Mouse (Mus musculus): Measurements from ENCODE around the gene Vps37b. TPM values are rescaled to one million over a fixed set of nuclear protein-coding genes. Genes with fewer than 3 reads are reported as not detected.

Gene Vps37b
- polyA plus RNA-seq, 1 experiment from 2014 or later: 31.3 TPM

DNA sequence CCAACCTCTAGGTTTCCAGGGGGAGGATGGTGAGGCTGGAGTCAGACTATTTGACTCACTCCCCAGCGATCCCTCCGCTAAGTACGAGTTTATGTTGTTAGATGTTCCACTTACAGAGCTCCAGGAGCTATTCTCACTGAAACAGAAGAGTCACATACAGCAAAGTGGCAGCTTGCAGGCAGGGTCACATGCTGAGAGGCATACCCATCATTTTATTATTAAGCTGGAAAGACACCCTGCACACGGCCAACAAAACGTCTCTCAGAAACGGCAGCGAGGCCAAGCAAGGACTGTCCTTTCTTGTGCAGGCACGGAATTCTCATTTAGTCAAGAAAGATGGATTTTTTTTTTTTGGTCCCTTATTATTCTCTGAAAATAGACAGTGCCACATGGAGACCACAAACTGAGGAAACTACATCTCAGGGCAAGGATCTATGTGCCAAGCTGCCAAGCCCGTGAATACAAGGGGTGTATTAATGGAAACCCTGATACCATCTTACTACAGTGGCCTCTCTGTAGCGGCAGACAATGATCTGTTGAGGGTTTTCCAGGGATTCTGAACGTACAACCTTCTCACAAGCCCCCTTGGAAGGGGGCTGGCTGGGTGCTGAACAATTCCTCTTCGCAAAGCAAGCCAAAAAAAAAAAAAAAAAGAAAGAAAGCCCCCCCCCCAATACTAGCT, 1.5 kb downstream of the Vps37b start:
- Histone ChIP-seq H3K4me1 (ENCODE audit: control insufficient read depth, insufficient read depth, low read length) (no peaks in the 10 kb centered on the region; the same call in 1 of the 2 replicates), H3K27me3 (ENCODE audit: control insufficient read depth, insufficient read depth, low read length) (no peaks in the 10 kb centered on the region), H3K4me3 (ENCODE audit: low read depth, low read length) (peak overlapping the region; percentile 84), H3K27ac (replicated peaks; ENCODE audit: low read depth, low read length) (no peak overlapping the region; the same call in 1 of the 2 replicates), H3K36me3 (replicated peaks; ENCODE audit: control insufficient read depth, insufficient read depth, low read depth, low read length) (no peaks in the 10 kb centered on the region; the same call in 1 of the 2 replicates), H3K9me3 (replicated peaks; ENCODE audit: control insufficient read depth, low read length) (no peaks in the 10 kb centered on the region), H3K9ac (replicated peaks; ENCODE audit: low read length) (peak overlapping the region; percentile 96), H3K4me2 (ENCODE audit: low read depth, low read length) (peak overlapping the region; percentile 88)
- ATAC-seq (replicated peaks; ENCODE audit: insufficient number of reproducible peaks, low FRiP score, low TSS enrichment, low read depth) (no peak), DNase-seq (ENCODE audit: low spot score) (no peak)
- 45% methylated on average over 12 of the region's 12 CpGs for WGBS

DNA sequence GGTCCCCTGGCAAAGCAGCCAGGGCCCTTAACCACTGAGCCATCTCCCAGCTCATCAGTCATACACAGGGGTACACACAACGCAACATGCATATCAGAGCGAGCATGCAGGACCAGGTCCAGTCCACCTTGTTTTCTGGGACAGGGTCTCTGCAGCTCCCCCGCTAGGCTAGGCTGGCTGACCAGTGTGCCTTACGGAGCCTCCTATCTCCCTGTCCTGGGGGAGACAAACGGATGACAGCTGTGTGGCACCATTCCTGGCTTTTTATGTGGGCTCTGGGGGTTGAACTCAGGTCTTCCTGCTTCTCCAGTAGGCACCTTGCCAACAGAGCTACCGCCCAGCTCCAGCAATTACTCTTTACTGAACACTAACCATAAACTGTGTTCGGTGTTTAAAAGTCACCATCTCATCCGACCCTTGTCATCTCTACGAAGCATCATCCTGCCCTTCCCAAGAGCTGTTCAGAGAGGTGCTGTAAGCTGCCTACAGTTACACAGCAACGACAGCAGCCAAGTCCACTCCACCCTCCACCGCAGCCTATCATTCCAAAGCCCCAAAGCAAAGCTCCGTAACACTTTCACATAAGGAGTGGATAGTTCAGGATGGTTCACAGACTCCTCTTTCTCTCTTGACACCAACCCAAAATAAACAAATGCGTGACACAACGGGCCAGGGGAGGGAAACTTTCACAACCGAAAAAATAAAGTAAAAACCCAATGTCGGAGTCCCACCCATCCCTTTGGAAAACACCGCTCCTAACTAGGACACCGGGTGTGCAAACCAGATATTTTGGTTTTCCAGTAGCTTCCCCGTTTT, 2.6 kb downstream of the Vps37b start:
- ATAC-seq (replicated peaks; ENCODE audit: insufficient number of reproducible peaks, low FRiP score, low TSS enrichment, low read depth) (no peak), DNase-seq (ENCODE audit: low spot score) (no peak)
- Histone ChIP-seq H3K9me3 (replicated peaks; ENCODE audit: control insufficient read depth, low read length) (no peaks in the 10 kb centered on the region), H3K27ac (replicated peaks; ENCODE audit: low read depth, low read length) (no peak overlapping the region), H3K36me3 (replicated peaks; ENCODE audit: control insufficient read depth, insufficient read depth, low read depth, low read length) (no peaks in the 10 kb centered on the region; the same call in 1 of the 2 replicates), H3K4me2 (ENCODE audit: low read depth, low read length) (no peak overlapping the region), H3K27me3 (ENCODE audit: control insufficient read depth, insufficient read depth, low read length) (no peaks in the 10 kb centered on the region), H3K9ac (replicated peaks; ENCODE audit: low read length) (no peak overlapping the region), H3K4me1 (ENCODE audit: control insufficient read depth, insufficient read depth, low read length) (no peaks in the 10 kb centered on the region; the same call in 1 of the 2 replicates), H3K4me3 (ENCODE audit: low read depth, low read length) (no peak overlapping the region)
- WGBS: 91% methylated on average over 19 of the region's 19 CpGs

DNA sequence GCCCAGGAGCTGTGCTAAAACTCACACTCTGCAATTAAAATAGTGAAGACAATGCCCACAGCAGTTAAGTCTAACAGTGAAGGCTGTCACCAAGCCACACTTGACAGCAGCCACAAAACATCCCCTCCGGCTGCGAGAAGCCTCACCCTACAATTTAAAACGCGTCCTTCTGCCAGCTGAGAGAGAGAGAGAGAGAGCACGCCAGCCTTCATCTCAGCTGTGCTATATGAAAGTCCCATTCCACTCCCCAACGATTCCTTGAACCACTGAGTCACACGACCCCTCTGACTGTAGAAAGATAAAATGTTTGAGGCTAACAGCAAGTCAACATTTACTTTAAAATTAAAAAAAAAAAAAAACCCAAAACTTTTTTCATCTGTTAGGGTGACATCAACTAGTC, 3.4 kb downstream of the Vps37b start:
- no peaks in the 10 kb centered on the region; the same call in 1 of the 2 replicates for H3K4me1 ChIP-seq (ENCODE audit: control insufficient read depth, insufficient read depth, low read length)
- DNase-seq (ENCODE audit: low spot score): no peak
- H3K27ac ChIP-seq (replicated peaks; ENCODE audit: low read depth, low read length): no peak overlapping the region
- no peak overlapping the region for H3K4me3 ChIP-seq (ENCODE audit: low read depth, low read length)
- no peaks in the 10 kb centered on the region; the same call in 1 of the 2 replicates for H3K36me3 ChIP-seq (replicated peaks; ENCODE audit: control insufficient read depth, insufficient read depth, low read depth, low read length)
- H3K9ac ChIP-seq (replicated peaks; ENCODE audit: low read length): no peak overlapping the region
- H3K9me3 ChIP-seq (replicated peaks; ENCODE audit: control insufficient read depth, low read length): no peaks in the 10 kb centered on the region
- no peaks in the 10 kb centered on the region for H3K27me3 ChIP-seq (ENCODE audit: control insufficient read depth, insufficient read depth, low read length)
- WGBS: 77% methylated on average over 7 of the region's 7 CpGs
- ATAC-seq (replicated peaks; ENCODE audit: insufficient number of reproducible peaks, low FRiP score, low TSS enrichment, low read depth): no peak
- H3K4me2 ChIP-seq (ENCODE audit: low read depth, low read length): no peak overlapping the region

- Histone ChIP-seq H3K9me3 (replicated peaks; ENCODE audit: control insufficient read depth, low read length) (no peaks in the 10 kb centered on the region), H3K27me3 (ENCODE audit: control insufficient read depth, insufficient read depth, low read length) (no peaks in the 10 kb centered on the region), H3K4me3 (ENCODE audit: low read depth, low read length) (no peak overlapping the region), H3K9ac (replicated peaks; ENCODE audit: low read length) (no peak overlapping the region), H3K4me1 (ENCODE audit: control insufficient read depth, insufficient read depth, low read length) (no peaks in the 10 kb centered on the region; the same call in 1 of the 2 replicates), H3K36me3 (replicated peaks; ENCODE audit: control insufficient read depth, insufficient read depth, low read depth, low read length) (no peaks in the 10 kb centered on the region; the same call in 1 of the 2 replicates), H3K4me2 (ENCODE audit: low read depth, low read length) (no peak overlapping the region), H3K27ac (replicated peaks; ENCODE audit: low read depth, low read length) (0 out of 2 replicates have a peak overlapping the region, but pooled peaks have one; percentile 17)
- 78% methylated on average over 19 of the region's 19 CpGs for WGBS
- DNase-seq (ENCODE audit: low spot score) (no peak), ATAC-seq (replicated peaks; ENCODE audit: insufficient number of reproducible peaks, low FRiP score, low TSS enrichment, low read depth) (no peak)
These were observed 4.2 kb downstream of the Vps37b start for GRCm38 (mm10) chr5:124027702-124028470.

- Histone ChIP-seq H3K9ac (replicated peaks; ENCODE audit: low read length) (no peak overlapping the region), H3K4me3 (ENCODE audit: low read depth, low read length) (no peak overlapping the region), H3K27me3 (ENCODE audit: control insufficient read depth, insufficient read depth, low read length) (no peaks in the 10 kb centered on the region), H3K36me3 (replicated peaks; ENCODE audit: control insufficient read depth, insufficient read depth, low read depth, low read length) (no peaks in the 10 kb centered on the region), H3K4me1 (ENCODE audit: control insufficient read depth, insufficient read depth, low read length) (no peaks in the 10 kb centered on the region; the same call in 1 of the 2 replicates), H3K4me2 (ENCODE audit: low read depth, low read length) (no peak overlapping the region), H3K27ac (replicated peaks; ENCODE audit: low read depth, low read length) (no peak overlapping the region), H3K9me3 (replicated peaks; ENCODE audit: control insufficient read depth, low read length) (no peaks in the 10 kb centered on the region)
- 83% methylated on average over 5 of the region's 5 CpGs for WGBS
- DNase-seq (ENCODE audit: low spot score) (no peak), ATAC-seq (replicated peaks; ENCODE audit: insufficient number of reproducible peaks, low FRiP score, low TSS enrichment, low read depth) (no peak)
These were observed 5.5 kb downstream of the Vps37b start for GRCm38 (mm10) chr5:124026568-124026967.

DNA sequence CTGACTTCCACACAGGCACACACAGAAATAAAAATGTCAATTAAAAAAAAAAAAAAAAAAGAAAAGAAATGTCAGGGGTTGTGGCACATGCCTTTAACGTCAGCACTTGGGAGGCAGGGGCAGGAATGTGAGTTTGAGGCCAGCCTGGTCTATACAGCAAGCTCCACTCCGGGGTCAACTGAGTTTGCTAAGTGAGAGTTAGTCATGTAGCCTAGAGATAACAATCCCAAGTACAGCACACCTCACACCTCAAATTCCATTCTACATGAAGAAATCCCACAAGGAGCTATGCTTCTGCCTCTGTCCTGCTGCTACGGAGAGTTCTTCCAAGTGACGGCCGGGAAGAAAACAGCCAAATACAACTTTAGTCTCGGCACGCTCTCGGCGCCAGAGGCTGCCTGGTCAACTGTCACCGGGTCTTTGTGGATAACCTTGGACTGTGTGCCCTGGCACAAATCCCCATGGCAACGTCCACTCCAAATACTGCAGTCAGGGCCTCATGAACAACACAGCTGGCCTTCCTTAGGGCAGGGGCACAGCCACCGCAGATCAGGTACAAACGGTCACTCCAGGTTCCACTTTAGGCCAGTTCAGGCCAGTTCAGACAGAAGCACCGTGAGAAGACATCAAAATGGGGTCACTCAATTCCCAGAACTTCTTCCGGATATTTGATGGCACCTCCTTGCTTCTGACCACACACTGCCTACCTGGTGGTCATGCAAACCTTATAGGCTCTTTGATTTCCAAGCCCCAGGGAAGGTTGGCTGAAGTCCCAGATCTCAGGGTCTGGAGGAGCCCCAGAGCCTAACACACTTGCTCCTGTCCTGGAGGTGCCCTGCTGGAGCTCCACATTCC, 6.3 kb downstream of the Vps37b start:
- DNase-seq (ENCODE audit: low spot score) (no peak), ATAC-seq (replicated peaks; ENCODE audit: insufficient number of reproducible peaks, low FRiP score, low TSS enrichment, low read depth) (no peak; the same call in 1 of the 2 replicates)
- Histone ChIP-seq H3K9ac (replicated peaks; ENCODE audit: low read length) (no peak overlapping the region), H3K4me2 (ENCODE audit: low read depth, low read length) (no peak overlapping the region), H3K4me3 (ENCODE audit: low read depth, low read length) (no peak overlapping the region), H3K9me3 (replicated peaks; ENCODE audit: control insufficient read depth, low read length) (no peaks in the 10 kb centered on the region), H3K36me3 (replicated peaks; ENCODE audit: control insufficient read depth, insufficient read depth, low read depth, low read length) (no peaks in the 10 kb centered on the region), H3K4me1 (ENCODE audit: control insufficient read depth, insufficient read depth, low read length) (no peaks in the 10 kb centered on the region; the same call in 1 of the 2 replicates), H3K27ac (replicated peaks; ENCODE audit: low read depth, low read length) (no peak overlapping the region), H3K27me3 (ENCODE audit: control insufficient read depth, insufficient read depth, low read length) (no peaks in the 10 kb centered on the region)
- WGBS: 89% methylated on average over 15 of the region's 15 CpGs

GRCm38 (mm10) chr5:124025146-124025545, 6.9 kb downstream of the Vps37b start:
- DNase-seq (ENCODE audit: low spot score): no peak
- Histone ChIP-seq H3K27ac (replicated peaks; ENCODE audit: low read depth, low read length) (no peak overlapping the region), H3K36me3 (replicated peaks; ENCODE audit: control insufficient read depth, insufficient read depth, low read depth, low read length) (no peaks in the 10 kb centered on the region), H3K9me3 (replicated peaks; ENCODE audit: control insufficient read depth, low read length) (no peaks in the 10 kb centered on the region), H3K4me1 (ENCODE audit: control insufficient read depth, insufficient read depth, low read length) (no peaks in the 10 kb centered on the region; the same call in 1 of the 2 replicates), H3K9ac (replicated peaks; ENCODE audit: low read length) (no peak overlapping the region), H3K27me3 (ENCODE audit: control insufficient read depth, insufficient read depth, low read length) (no peaks in the 10 kb centered on the region), H3K4me2 (ENCODE audit: low read depth, low read length) (no peak overlapping the region), H3K4me3 (ENCODE audit: low read depth, low read length) (no peak overlapping the region)
- no peak for ATAC-seq (replicated peaks; ENCODE audit: insufficient number of reproducible peaks, low FRiP score, low TSS enrichment, low read depth)
- WGBS: 60% methylated on average over 9 of the region's 9 CpGs
